Mouse (Mus musculus): ENCODE data around the gene Kndc1.

Gene Kndc1

GRCm38 (mm10) chr7:139905261-139905660 is 10.8 kb downstream of the Kndc1 start:
- DNase-seq (ENCODE audit: extremely low read depth, low read depth, low spot score), result no peak

GRCm38 (mm10) chr7:139905661-139906060 is 11.2 kb downstream of the Kndc1 start:
- DNase-seq (ENCODE audit: extremely low read depth, low read depth, low spot score), result no peak

GRCm38 (mm10) chr7:139908176-139908575 is 13.7 kb downstream of the Kndc1 start:
- DNase-seq (ENCODE audit: extremely low read depth, low read depth, low spot score), result no peak

- no peak for DNase-seq (ENCODE audit: extremely low read depth, low read depth, low spot score)
Observed at GRCm38 (mm10) chr7:139909469-139909868, 15.0 kb downstream of the Kndc1 start.

GRCm38 (mm10) chr7:139910204-139910835 is 15.8 kb downstream of the Kndc1 start:
- no peak for DNase-seq (ENCODE audit: extremely low read depth, low read depth, low spot score)

GRCm38 (mm10) chr7:139914141-139915047 is 19.9 kb downstream of the Kndc1 start:
- no peak for DNase-seq (ENCODE audit: extremely low read depth, low read depth, low spot score)

GRCm38 (mm10) chr7:139915646-139916257 is 21.3 kb downstream of the Kndc1 start:
- DNase-seq (ENCODE audit: extremely low read depth, low read depth, low spot score), result no peak

GRCm38 (mm10) chr7:139916345-139916744 is 21.8 kb downstream of the Kndc1 start:
- DNase-seq (ENCODE audit: extremely low read depth, low read depth, low spot score), result no peak

GRCm38 (mm10) chr7:139918262-139918661 is 23.8 kb downstream of the Kndc1 start:
- DNase-seq (ENCODE audit: extremely low read depth, low read depth, low spot score), result no peak

- no peak for DNase-seq (ENCODE audit: extremely low read depth, low read depth, low spot score)
Observed at GRCm38 (mm10) chr7:139930732-139931131, 36.2 kb downstream of the Kndc1 start.

- DNase-seq (ENCODE audit: extremely low read depth, low read depth, low spot score), result no peak
Observed at GRCm38 (mm10) chr7:139936705-139937104, 42.2 kb downstream of the Kndc1 start.

GRCm38 (mm10) chr7:139937138-139937537 is 42.6 kb downstream of the Kndc1 start:
- DNase-seq (ENCODE audit: extremely low read depth, low read depth, low spot score), result peak; percentile 40

GRCm38 (mm10) chr7:139937810-139938209 is 43.3 kb downstream of the Kndc1 start:
- no peak for DNase-seq (ENCODE audit: extremely low read depth, low read depth, low spot score)

GRCm38 (mm10) chr7:139940476-139941209 is 46.1 kb downstream of the Kndc1 start:
- DNase-seq (ENCODE audit: extremely low read depth, low read depth, low spot score), result no peak

GRCm38 (mm10) chr7:139943674-139944281 is 49.3 kb downstream of the Kndc1 start, which contains the start of gene Utf1:
Gene Utf1 (plus strand): TSS chr7:139943789.
- DNase-seq (ENCODE audit: extremely low read depth, low read depth, low spot score), result no peak

- no peak for DNase-seq (ENCODE audit: extremely low read depth, low read depth, low spot score)
Observed at GRCm38 (mm10) chr7:139944291-139945240, 50.1 kb downstream of the Kndc1 start.

- DNase-seq (ENCODE audit: extremely low read depth, low read depth, low spot score), result no peak
Observed at GRCm38 (mm10) chr7:139945516-139945915, 51.0 kb downstream of the Kndc1 start.

- DNase-seq (ENCODE audit: extremely low read depth, low read depth, low spot score), result no peak
Observed at GRCm38 (mm10) chr7:139946032-139946431, 51.5 kb downstream of the Kndc1 start.

- no peak for DNase-seq (ENCODE audit: extremely low read depth, low read depth, low spot score)
Observed at GRCm38 (mm10) chr7:139949893-139950282, 55.4 kb downstream of the Kndc1 start.
